Mouse (Mus musculus) CH12.LX (cell line): ENCODE data around the gene Adamts15.

Source experiments
- CTCF ChIP-seq, 2 experiments: IDR thresholded peaks in 1 of 2; conservative IDR thresholded peaks in 1 of 2; 2 replicates each; pipeline ENCODE4 v1.5.1; 2011 to 2012; ENCODE audit warnings: low read depth in 2 of 2, low read length in 2 of 2, improper control_type of control experiment in 1 of 2, inconsistent platforms in 1 of 2, mild to moderate bottlenecking in 1 of 2, moderate library complexity in 1 of 2
- E2F4 ChIP-seq: IDR thresholded peaks from 2 replicates; pipeline ENCODE4 v1.6.1; 2011; ENCODE audit warnings: low read depth, low read length, improper control_type of control experiment; ENCODE audit not compliant: insufficient replicate concordance
- EP300 ChIP-seq: IDR thresholded peaks from 2 replicates; pipeline ENCODE4 v1.6.1; 2011; ENCODE audit warnings: low read length, improper control_type of control experiment
- HCFC1 ChIP-seq: IDR thresholded peaks from 2 replicates; pipeline ENCODE4 v1.6.1; 2012; ENCODE audit warnings: low read depth, mild to moderate bottlenecking, inconsistent platforms, low read length, improper control_type of control experiment
- JUN ChIP-seq: IDR thresholded peaks from 2 replicates; pipeline ENCODE4 v1.6.1; 2011; ENCODE audit warnings: low read depth, mild to moderate bottlenecking, low read length, improper control_type of control experiment, moderate library complexity; ENCODE audit not compliant: insufficient read depth
- MAFK ChIP-seq: IDR thresholded peaks from 2 replicates; pipeline ENCODE4 v1.6.1; 2011; ENCODE audit warnings: low read length, improper control_type of control experiment; ENCODE audit not compliant: insufficient replicate concordance
- MAX ChIP-seq: IDR thresholded peaks from 2 replicates; pipeline ENCODE4 v1.6.1; 2011; ENCODE audit warnings: low read length, improper control_type of control experiment
- MYC ChIP-seq: IDR thresholded peaks from 2 replicates; pipeline ENCODE4 v1.6.1; 2011; ENCODE audit warnings: low read depth, mild to moderate bottlenecking, improper control_type of control experiment, low read length
- POLR2A ChIP-seq: IDR thresholded peaks from 2 replicates; pipeline ENCODE4 v1.6.1; 2011; ENCODE audit warnings: low read depth, mild to moderate bottlenecking, improper control_type of control experiment, low read length
- SMC3 ChIP-seq: IDR thresholded peaks from 2 replicates; pipeline ENCODE4 v1.6.1; 2011; ENCODE audit warnings: low read depth, low read length, improper control_type of control experiment
- TBP ChIP-seq: conservative IDR thresholded peaks from 2 replicates; pipeline ENCODE4 v1.6.1; 2011; ENCODE audit warnings: low read depth, low read length, improper control_type of control experiment
- UBTF ChIP-seq: IDR thresholded peaks from 2 replicates; pipeline ENCODE4 v1.6.1; 2012; ENCODE audit warnings: low read depth, mild to moderate bottlenecking, inconsistent platforms, low read length, improper control_type of control experiment, moderate library complexity
- ZC3H11A ChIP-seq: IDR thresholded peaks from 2 replicates; pipeline ENCODE4 v1.6.1; 2012; ENCODE audit warnings: low read depth, mild to moderate bottlenecking, inconsistent platforms, low read length, improper control_type of control experiment
- ZKSCAN1 ChIP-seq: IDR thresholded peaks from 2 replicates; pipeline ENCODE4 v1.6.1; 2012; ENCODE audit warnings: low read depth, inconsistent platforms, low read length, improper control_type of control experiment, borderline replicate concordance

DNA sequence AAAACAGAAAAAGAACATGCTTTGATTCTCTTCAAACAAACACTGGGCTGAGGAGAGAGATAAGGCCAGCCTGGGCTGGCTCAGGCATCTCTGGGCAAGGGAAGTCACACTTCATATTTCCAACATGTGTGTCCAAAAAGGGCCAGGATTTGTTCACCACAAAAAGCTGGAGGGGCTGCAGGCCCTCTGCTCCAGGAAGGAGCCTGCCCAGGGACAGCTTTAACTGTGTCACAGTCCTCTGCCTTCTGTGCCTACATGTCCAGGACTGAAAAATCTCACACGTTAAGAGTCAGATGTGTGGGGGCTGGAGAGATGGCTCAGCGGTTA lies 42.3 kb downstream of the Adamts15 start:
- no peak for TF ChIP-seq MAX
- TF ChIP-seq CTCF (conservative IDR thresholded peaks at IDR 0.05 in 1 of 2, IDR thresholded peaks at IDR 0.05 in 1 of 2; ENCODE audit: low read depth in 2 of 2, low read length in 2 of 2), result no peak
- TF ChIP-seq ZKSCAN1, result no peak
- no peak for TF ChIP-seq ZC3H11A
- TF ChIP-seq POLR2A, result no peak
- TF ChIP-seq E2F4, result no peak
- no peak for TF ChIP-seq SMC3
- TF ChIP-seq EP300, result no peak
- TF ChIP-seq UBTF, result no peak
- no peak for TF ChIP-seq HCFC1
- no peak for TF ChIP-seq MYC
- no peak for TF ChIP-seq MAFK
- TF ChIP-seq JUN, result no peak
- no peak for TF ChIP-seq TBP
